Mouse (Mus musculus): Measurements from ENCODE around the gene Vmn2r72. TPM values are rescaled to one million over a fixed set of nuclear protein-coding genes. Genes with fewer than 3 reads are reported as not detected.

Gene Vmn2r72
- not detected for polyA plus RNA-seq (2012; fragmentation: generic; extraction: Trizol)
- long read RNA-seq, experiment 1 = 0 reads
- long read RNA-seq, experiment 2 = 0 reads

GRCm38 (mm10) chr7:85754997-85755396 is at the start of gene Vmn2r72:
Vmn2r72 (minus strand) TSS chr7:85755097.
- no peak for TF ChIP-seq CTCF (IDR thresholded peaks at IDR 0.05; ENCODE audit: control insufficient read depth, insufficient read depth, insufficient read length)
- TF ChIP-seq MYOD1 (IDR thresholded peaks at IDR 0.05; ENCODE audit: control insufficient read depth, insufficient read length, low read depth) = no peak
- no peak for TF ChIP-seq CEBPB (IDR thresholded peaks at IDR 0.05; ENCODE audit: low read depth)
- TF ChIP-seq FOSL1 (IDR thresholded peaks at IDR 0.05; ENCODE audit: insufficient read depth, low read length, poor library complexity, severe bottlenecking) = no peak
- no peak for TF ChIP-seq MAX (IDR thresholded peaks at IDR 0.05)
- TF ChIP-seq USF1 (IDR thresholded peaks at IDR 0.05; ENCODE audit: low read depth) = no peak
- no peaks in the 10 kb centered on the region for H3K36me3 ChIP-seq (ENCODE audit: control insufficient read depth, insufficient read depth)
- no peaks in the 10 kb centered on the region for H3K79me2 ChIP-seq (ENCODE audit: control insufficient read depth, insufficient read depth)
- no peak within 1 kb of the TSS for H3K4me3 ChIP-seq (ENCODE audit: insufficient read depth, poor library complexity, severe bottlenecking)
- H3ac ChIP-seq (ENCODE audit: control insufficient read depth, insufficient read length, low read depth) = no peak within 1 kb of the TSS
- H3K79me3 ChIP-seq (ENCODE audit: low read depth) = no peaks in the 10 kb centered on the region
- no peaks in the 10 kb centered on the region for H3K27me3 ChIP-seq (ENCODE audit: control insufficient read depth, insufficient read depth, insufficient read length)

Other genes with a start within 250 kb of the Vmn2r72 start
- gene Vmn2r71, start 192.0 kb downstream of the Vmn2r72 start, polyA plus RNA-seq (2012; fragmentation: generic; extraction: Trizol) = not detected
- gene Vmn2r70, start 185.9 kb downstream of the Vmn2r72 start, polyA plus RNA-seq (2012; fragmentation: generic; extraction: Trizol) = not detected
- gene Vmn2r73, start 121.2 kb upstream of the Vmn2r72 start, polyA plus RNA-seq (2012; fragmentation: generic; extraction: Trizol) = not detected
- gene Vmn2r74, start 206.5 kb upstream of the Vmn2r72 start, polyA plus RNA-seq (2012; fragmentation: generic; extraction: Trizol) = not detected